Mouse (Mus musculus) gastrocnemius, postnatal 36 days (tissue): ENCODE results near the gene Crtc2. TPM values are rescaled to one million over a fixed set of nuclear protein-coding genes. Genes with fewer than 3 reads are reported as not detected.

Experiments used
- DNase-seq, 2 experiments: peaks; one replicate each; pipeline ENCODE4 v3.0.0; 2022
- intact Hi-C: fragments of 180-260 bp; cut with DNase I; formaldehyde crosslinking; loops from one replicate; pipeline ENCODE4 v1.15.1; 2025
- long read RNA-seq, 2 experiments: library from polyadenylated mRNA; stranded (forward); transcript quantifications; one replicate each; pipeline ENCODE4 v2.0.0; 2021
- total RNA-seq, 2 experiments: library from RNA; stranded (reverse); gene quantifications; 2 replicates each; pipeline ENCODE4 v1.2.3; 2021

The Crtc2 gene
- 10 to 100 TPM; 12.3 to 14.0 TPM for total RNA-seq
- long read RNA-seq, experiment 1, partial matches to known transcripts: 3 of 5 reads
- long read RNA-seq, experiment 1, other reads (novel, unspliced or antisense): 1 of 5 reads
- long read RNA-seq, experiment 2, partial matches to known transcripts: 0 of 2 reads
- long read RNA-seq, experiment 2, other reads (novel, unspliced or antisense): 1 of 2 reads

DNA sequence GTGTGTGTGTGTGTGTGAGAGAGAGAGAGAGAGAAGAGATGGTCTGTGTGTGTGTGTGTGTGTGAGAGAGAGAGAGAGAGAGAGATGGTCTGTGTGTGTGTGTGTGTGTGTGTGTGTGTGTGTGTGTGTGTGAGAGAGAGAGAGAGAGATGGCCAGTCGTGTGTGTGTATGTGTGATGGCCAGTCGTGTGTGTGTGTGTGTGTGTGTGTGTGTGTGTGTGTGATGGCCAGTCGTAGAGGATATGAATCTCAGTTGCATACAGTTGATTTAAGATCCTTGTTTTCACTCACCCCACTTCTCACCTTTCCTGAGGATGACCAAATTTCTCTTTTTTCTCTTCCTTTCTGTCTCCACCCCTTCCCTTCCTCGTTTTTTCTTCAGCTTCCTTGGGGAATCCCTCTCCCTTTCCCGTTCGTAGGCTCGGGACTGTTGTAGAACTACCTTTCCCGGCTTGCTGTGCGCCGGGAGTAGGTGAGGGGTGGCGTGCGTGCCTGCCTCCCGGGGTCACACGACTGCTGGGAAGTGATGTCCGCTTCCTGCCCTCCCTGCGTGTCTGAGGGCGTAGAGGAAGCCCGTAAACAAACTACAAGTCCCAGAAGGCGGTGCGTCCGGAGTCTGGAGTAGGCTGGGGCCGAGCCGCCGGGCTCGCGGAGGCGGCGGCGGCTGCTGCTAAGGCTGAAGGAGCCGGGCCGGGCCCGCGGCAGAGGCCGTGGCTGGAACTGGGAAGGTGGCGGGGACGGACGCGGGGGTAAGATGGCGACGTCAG is at the start of gene Crtc2:
TSS of gene Crtc2 (plus strand) at position 511 of the 766 bp plus-strand sequence.
- intact Hi-C loops: no loop called here
- peak; percentile 86 to 94 for DNase-seq

DNA sequence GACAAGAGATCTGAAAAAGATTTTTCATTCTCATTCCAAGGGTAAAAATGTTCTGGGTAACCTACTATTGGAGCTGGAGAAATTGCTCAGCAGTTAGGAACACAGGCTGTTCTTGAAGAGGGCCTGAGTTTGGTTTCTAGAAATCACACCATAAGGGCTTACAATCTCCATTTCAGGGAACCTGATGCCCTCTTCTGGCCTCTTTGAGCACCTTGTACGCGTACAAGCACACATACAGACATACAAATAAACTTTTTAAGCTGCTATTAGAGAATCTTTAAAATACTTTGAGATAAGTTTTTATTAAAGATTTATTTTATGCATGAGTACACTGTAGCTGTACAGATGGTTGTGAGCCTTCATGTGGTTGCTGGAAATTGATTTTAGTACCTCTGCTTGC is 49.4 kb upstream of the Crtc2 start:
- no peak for DNase-seq
- intact Hi-C loops: no loop called here

DNA sequence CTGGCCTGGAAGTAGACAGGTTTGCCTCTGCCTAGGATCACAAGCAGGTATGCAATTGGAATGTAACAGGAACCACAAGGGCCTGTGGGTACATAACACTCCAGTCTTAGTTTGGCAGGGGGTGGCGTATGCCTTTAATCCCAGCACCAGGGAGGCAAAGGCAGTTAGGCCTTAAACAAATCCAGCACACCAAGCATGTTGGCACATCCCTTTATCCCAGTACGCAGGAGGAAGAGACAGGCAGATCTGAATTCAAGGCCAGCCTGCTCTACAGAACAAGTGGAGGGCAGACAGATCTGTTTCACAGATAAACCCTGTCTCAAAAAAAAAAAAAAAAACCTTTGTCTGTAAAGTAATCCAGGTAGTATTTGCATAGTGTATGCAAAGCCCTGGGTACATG is 45.3 kb upstream of the Crtc2 start:
- DNase-seq: no peak
- intact Hi-C loops: no loop called here

DNA sequence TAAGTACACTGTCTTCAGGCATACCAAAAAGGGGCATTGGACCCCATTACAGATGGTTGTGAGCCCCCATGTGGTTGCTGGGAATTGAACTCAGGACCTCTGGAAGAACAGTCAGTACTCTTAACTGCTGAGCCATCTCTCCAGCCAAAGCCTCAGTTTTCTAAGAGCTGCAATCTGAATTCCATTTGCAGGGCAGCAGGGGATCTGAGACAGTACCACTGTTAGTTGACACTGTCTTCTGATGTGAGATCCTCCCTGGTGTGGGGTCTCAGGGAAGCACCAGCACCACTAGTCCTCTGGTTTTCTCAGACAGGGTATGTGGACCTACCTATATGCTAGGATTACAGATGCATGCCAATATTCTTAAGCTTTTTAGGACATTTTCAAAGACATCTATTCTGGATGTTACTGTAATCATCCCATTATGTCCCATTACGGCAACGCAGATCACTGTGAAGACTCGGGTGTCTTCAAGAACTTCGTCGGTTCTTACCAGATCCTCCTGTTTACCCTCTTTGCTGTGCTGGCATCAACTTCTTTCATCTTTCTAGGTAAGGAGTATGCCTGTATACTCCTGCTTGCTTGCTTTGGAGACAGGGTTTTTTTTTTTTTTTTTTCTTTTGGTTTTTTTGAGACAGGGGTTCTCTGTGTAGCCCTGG is 43.9 kb upstream of the Crtc2 start:
- no peak for DNase-seq
- intact Hi-C loops: no loop called here

DNA sequence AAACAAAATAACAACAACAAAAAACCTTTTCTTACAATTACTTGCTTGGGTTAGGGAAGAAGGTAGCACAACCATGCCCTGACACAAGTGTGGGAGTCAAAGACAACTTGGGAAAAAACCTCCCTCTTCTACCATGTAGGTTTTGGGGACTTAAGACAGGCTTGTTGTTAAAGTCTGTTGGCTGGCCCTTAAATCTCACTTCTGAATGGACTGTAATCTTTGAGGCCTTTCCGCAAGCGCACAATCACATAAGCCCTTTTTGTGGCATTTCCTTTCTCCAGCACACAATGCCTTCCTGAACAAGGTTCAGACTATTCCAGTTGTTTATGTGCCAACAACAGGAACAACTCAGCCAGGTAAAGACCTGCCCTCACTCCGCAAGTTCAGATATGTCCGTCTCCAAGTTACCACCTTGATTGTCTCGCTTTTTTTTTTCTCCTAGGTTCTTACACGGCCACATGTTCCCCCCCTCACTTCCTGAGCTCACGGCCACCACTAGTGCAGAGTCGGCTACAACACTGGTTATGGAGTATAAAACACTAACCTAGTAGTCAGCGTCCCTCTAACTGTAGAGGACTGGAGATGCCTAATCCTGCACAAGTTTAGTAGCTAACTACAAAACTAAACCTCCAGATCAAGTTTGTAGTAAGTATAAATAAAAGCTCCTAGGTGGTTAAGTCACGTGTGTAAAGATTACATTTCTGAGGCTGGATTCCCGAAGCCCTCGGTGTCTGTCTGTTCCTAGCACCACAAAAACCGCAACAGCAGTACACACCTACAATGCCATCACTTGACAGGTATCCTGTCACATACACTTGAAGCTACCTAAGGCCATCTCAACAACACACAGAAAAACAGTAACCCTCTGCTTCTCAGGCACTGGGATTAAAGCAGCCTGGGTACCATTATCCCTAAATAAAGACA is 42.2 kb upstream of the Crtc2 start:
- intact Hi-C loops: no loop called here
- DNase-seq: no peak

DNA sequence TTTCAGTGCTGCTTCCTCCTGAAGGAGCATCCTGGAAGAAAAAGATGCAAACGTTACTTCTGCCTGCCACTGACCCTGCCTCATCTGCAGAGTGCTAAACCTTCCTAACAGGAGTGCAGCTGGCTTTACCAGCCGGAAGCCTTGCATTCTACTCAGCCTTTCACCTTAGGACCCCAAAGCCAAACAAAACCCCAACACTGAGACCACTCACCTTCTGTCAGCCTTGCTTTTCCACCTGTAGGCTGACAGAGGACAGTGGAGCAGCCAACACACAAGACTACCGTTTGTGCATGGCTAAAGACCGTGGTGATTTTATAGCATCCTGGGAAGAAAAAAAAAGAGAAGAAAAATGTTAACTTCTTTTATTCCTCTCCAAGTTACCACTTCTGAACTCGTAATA is 41.2 kb upstream of the Crtc2 start:
- no peak for DNase-seq
- intact Hi-C loops: no loop called here

DNA sequence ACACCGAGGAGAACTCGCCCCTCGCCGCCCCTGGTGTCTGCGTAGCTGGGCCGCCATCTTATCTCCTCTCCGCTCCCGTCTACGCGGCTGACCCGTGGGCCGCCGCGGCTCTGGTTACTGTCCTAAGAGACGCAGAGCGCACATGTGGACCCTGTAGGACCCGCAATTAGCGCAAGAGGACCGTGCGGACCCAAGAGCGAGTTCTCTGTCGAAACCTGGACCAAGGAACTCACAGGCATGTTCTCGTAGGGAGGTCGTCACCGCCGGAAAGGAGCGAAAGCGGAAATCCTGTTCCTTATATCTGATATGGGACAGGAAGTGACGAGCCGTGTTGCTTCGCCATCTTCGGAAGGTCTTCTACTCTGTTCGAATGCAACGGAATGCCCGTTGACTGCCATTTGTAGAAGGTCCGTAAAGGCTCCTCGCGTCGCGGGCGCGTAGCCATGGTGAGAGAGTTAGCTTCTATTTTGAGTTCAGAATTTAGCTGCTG is 40.5 kb upstream of the Crtc2 start, which contains the start of the genes Rps27 and Rab13:
TSS of gene Rps27 (minus strand) at position 275 of the 490 bp plus-strand sequence.
TSS of gene Rab13 (plus strand) at position 319 of the 490 bp plus-strand sequence.
- intact Hi-C loops: no loop called here
- peak; percentile 77 to 83 for DNase-seq

DNA sequence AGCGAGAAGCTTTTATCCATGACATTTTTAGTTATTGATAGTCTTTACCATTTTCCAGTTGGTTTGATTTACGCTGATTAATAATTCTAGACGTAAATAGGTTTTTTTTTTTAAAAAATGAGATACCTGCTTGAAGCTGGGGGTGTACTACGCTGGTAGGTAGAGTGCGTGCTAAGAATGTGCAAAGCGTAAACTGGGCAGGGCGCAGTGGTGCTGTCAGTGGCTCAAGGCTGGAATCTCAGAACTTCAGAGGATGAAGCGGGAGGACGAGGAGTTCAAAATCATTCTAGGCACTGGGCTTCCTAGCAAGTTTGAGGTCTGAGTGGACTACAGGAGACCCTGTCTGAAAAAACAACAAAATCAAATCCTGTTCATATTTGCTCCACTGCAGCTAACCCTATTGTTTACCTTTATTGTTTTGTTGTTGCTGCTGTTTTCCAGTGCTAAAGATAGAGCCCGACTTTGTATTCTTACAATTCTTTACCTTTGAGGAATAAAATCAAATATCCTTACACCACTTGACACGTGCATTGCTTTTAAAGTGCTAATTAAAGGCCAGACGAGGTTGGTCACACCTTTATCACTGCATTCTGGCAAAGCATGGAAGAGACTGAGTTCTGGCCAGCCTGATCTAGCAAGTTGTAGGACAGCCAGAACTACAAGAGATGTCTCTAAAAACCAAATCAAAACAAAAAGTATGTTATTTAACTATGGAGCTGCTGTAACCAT is 39.8 kb upstream of the Crtc2 start:
- intact Hi-C loops: no loop called here
- DNase-seq: no peak

DNA sequence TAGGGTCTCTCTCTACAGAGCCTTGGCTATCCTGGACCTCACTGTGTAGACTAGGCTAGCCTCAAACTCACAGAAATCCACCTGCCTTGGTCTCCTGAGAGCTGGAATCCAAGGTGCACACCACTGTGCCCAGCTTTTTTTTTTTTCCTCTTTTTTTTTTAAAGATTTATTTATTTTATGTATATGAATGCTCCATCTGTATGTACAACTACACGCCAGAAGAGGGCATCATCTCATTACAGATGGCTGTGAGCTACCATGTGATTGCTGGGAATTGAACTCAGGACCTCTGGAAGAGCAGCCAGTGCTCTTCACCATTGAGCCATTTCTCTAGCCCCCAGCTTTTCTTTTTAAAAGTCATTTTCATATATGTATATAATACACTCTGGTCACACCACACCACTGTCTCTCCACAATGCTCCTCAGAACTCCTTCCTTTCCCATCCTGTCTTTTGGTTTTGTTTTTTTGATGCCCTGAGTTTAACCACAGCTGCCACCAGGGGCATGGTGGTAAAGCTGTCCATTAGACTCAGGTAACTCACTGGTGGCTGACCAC is 38.1 kb upstream of the Crtc2 start:
- no peak for DNase-seq
- intact Hi-C loops: no loop called here

DNA sequence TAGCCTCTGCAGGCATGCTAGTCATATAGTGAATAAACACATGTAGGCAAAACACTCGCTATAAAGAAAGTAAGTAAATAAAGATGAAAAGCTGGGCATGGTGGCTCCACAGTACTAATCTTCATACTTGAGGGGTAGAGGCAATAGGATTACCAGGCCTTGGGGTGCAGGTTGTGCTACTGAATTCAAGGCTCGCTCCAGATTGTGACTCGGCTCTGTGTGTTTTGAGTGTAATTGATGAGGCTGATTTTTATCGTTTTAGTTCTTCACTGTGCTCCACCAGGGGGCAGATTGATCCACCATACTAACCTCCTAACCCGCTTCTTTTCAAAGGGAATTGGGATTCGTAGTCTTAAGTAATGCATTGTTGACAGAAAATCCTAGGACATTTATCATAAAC is 33.9 kb upstream of the Crtc2 start:
- DNase-seq: peak in 1 of 2 experiments; percentile 13
- intact Hi-C loops: loop anchor here (1.0 to 5.0 kb wide), 3 partner anchors 45 to 247 kb away; partner anchors contain the start of genes Dennd4b and Npr1

DNA sequence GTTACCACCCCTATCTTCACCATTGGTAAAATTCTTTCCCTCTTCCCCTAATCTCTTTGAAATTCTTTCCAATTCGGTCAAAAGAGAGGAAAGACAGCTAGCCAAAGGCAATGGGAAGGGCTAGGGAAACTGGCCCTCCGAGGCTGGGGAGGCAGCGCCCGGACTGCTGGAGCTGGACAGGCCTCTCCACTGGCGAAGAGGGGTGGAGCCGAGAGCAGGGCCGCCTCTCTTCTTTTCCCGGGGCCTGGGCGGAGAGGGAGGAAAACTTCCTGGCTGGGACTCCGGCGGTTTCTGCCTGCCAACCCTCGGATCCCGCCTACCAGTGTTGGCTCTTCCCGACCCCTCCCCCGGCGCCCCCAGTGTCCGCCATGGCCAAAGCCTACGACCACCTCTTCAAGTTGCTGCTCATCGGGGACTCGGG is 33.4 kb upstream of the Crtc2 start:
- peak; percentile 74 to 78 for DNase-seq
- intact Hi-C loops: loop anchor here (1.0 to 5.0 kb wide), 3 partner anchors 44 to 247 kb away; partner anchors contain the start of genes Dennd4b and Npr1

DNA sequence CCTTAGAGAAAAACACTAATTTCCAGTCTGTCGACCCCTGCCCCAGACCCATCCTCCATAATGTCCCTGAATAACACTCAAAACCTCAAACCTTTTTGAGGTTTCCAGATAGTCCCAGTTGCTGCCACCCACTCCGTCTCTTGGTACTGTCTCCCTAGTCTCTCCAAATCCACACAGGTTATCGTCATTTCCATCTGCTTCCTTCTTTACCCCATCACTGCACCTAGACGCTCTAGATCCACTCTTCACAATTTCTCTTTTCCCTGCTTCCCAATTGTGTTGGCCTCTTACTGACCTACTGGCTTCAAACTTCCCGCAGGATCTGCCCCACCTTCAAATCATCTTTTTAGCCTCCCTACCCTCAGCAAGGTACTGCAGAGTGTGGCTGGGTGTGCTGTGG is 32.8 kb upstream of the Crtc2 start:
- DNase-seq: no peak
- intact Hi-C loops: loop anchor here (2.0 to 5.0 kb wide), 2 partner anchors 44 to 246 kb away; partner anchors contain the start of genes Dennd4b and Npr1

DNA sequence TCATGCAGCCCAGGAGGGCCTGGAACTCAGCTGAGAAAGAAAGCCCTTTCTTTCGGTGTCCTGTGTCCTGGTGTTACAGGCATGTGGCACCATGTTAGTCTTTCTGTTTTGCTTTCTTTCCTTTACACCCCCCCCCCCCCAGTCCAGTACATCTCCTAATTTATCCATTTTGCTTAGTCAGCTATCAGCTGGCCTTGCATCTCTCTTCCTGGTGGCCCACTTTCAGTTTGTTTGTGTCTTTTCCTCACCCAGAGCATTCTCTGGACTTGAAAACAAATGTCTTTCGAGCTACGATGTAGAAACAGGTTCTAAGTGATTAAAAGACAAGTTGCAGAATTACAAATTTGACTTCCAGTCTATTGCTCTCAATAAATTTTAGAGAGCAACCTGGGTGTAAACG is 31.5 kb upstream of the Crtc2 start:
- no peak for DNase-seq
- intact Hi-C loops: loop anchor here (5.0 kb wide), 1 partner anchor 245 kb away; the partner anchor contains the start of gene Npr1

DNA sequence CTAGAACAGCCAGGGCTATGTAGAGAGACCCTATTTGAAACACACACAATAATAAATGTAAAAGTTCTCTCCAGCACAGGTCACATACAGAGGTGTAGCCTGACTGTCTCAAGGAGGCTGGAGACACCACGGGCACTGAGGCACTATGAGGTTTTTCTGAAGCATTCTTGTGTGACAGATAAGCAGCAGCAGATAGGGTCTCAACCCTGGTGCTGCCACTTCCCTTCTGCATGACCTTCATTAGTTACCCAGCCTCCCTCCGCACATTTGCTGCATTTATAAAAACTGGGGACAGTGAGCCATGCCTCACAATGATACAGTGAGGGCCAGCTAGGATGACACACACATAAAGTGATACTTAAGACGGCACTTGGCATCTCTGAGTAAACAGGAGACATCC is 31.0 kb upstream of the Crtc2 start:
- DNase-seq: no peak
- intact Hi-C loops: loop anchor here (5.0 kb wide), 1 partner anchor 244 kb away; the partner anchor contains the start of gene Npr1

DNA sequence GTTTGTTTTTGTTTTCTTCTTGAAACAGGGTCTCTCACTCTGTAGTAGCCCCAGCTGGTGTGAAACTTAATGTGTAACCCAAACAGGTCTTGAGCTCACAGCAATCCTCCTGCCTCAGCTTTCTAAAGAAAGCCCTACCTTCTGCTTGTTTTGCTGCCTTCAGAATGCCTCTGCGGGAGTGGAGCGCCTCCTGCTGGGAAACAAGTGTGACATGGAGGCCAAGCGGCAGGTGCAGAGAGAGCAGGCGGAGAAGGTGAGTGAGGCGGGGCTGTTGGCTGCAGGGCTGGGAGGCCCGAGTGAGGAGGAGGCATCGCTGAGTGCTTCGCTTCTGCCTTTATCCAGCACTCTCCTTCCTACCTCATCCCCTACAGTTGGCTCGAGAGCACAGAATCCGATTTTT is 29.6 kb upstream of the Crtc2 start:
- DNase-seq: no peak
- intact Hi-C loops: loop anchor here (5.0 kb wide), 1 partner anchor 243 kb away; the partner anchor contains the start of gene Npr1

DNA sequence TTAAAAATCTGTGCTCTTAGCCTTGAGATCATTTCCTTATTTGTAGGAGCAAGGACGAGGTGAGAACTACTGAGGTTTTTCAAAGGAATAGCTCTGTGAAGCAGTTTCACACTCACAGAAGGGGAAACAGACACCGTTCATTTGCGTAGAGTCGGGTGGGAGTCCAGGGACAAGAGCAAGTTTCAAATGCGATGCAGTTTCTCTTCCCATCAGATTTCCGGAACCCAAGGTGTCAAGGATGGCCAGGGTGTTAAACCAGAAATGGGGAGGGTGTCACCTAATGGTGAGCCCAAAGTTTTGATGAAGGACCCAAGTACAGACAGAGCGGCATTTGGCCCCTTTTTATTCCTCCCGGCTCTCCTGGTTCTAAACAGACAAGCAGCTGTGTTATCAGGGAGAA is 22.9 kb upstream of the Crtc2 start:
- no peak for DNase-seq
- intact Hi-C loops: no loop called here

DNA sequence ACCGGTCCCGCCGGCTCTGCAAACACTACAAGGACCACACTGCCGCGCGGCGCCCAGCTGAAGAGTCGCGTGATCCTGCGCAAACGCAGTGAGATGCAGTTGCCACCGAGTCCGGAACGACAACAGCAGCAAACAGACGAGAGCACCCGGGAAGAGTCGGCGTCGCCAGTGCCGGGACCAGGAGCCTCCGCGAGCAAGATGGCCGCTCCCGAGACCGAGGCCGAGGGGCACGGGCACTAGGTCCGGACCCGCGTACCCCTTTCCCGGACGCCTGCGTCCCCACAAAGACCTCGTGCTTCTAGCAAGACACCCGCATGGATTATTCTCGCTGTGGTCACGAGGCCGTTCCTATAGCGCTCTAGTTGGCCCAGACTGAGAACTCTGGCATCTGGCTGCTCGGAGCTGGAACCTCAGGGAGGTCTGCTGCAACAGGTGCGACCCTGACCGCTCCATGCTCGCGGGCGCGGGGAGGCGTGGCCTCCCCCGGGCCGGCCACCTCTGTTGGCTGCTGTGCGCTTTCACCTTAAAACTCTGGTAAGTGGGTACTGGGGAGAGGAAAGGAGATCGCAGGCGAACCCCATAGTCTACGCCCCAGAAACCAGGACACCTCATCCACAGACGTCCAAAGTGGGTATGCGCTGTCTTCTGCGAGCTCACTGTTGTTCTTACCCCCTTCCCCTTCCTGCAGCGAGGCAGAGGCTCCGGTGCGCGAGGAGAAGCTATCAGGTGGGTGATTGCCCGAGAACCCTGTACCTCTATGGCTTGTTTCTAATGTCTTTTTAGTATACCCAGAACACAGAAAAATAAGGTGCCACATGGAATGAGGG is 22.2 kb upstream of the Crtc2 start, which contains the start of gene Jtb:
TSS of gene Jtb (plus strand) at position 91 of the 827 bp plus-strand sequence.
- DNase-seq: peak; percentile 87 to 90
- intact Hi-C loops: no loop called here

DNA sequence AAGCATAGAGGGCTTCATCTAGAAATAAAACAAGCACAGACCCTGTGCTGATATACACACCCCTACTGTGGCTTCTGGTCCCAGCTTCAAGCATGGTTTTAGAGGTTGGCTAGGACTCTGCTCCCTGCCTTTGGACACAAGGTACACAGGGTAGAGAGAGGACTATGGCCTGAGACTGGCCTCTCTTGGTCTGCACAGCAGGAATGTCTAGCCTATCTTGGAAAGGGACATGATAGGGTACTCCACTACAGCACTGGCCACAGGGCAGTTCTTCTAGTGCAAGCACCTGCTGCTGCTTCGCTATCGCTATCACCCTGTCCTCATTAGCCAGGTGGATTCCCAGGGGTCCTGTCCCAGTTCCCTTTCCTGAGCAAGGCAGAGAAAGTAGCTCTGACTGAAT is 12.7 kb upstream of the Crtc2 start:
- intact Hi-C loops: no loop called here
- no peak for DNase-seq
